Mouse (Mus musculus) hindbrain, embryonic 16.5 days (tissue): ENCODE measurements around the gene Olfr697. TPM values are rescaled to one million over a fixed set of nuclear protein-coding genes. Genes with fewer than 3 reads are reported as not detected.
"Not testable (repeated sequence)": the region's sequence is repeated elsewhere in the genome, so short reads cannot be mapped to it uniquely, and the experiment has no call there.

Experiments
- ATAC-seq: fragments of 200-750 bp; cut with Nextera tagmentation; 2 replicates; pipeline ENCODE4 v1.8.0; 2017; ENCODE audit warnings: moderate TSS enrichment, moderate library complexity
- H3K27ac ChIP-seq: fragments of 300-500 bp; sonication (generic); 2 replicates; pipeline ENCODE4 v1.5.1; 2014; ENCODE audit warnings: low read depth, mild to moderate bottlenecking, control low read depth, low read length, moderate library complexity
- H3K27me3 ChIP-seq: fragments of 300-500 bp; sonication (generic); replicated peaks from 2 replicates; pipeline ENCODE4 v1.6.1; 2014; ENCODE audit warnings: low read length; ENCODE audit not compliant: control insufficient read depth, insufficient read depth
- H3K36me3 ChIP-seq: fragments of 300-500 bp; sonication (generic); 2 replicates; pipeline ENCODE4 v1.6.1; 2014; ENCODE audit warnings: mild to moderate bottlenecking, low read length, moderate library complexity, mixed read lengths; ENCODE audit not compliant: control insufficient read depth, insufficient read depth
- H3K4me1 ChIP-seq: fragments of 300-500 bp; sonication (generic); 2 replicates; pipeline ENCODE4 v1.6.1; 2014; ENCODE audit warnings: low read depth, low read length; ENCODE audit not compliant: control insufficient read depth, insufficient read depth
- H3K4me2 ChIP-seq: fragments of 300-500 bp; sonication (generic); 2 replicates; pipeline ENCODE4 v1.6.1; 2014; ENCODE audit warnings: mild to moderate bottlenecking, low read length, control low read depth, moderate library complexity
- H3K4me3 ChIP-seq: fragments of 300-500 bp; sonication (generic); 2 replicates; pipeline ENCODE4 v1.5.1; 2014; ENCODE audit warnings: mild to moderate bottlenecking, low read length, control low read depth, moderate library complexity
- H3K9ac ChIP-seq: fragments of 300-500 bp; sonication (generic); 2 replicates; pipeline ENCODE4 v1.6.1; 2014; ENCODE audit warnings: low read depth, mild to moderate bottlenecking, control low read depth, low read length, moderate library complexity
- H3K9me3 ChIP-seq: fragments of 300-500 bp; sonication (generic); 2 replicates; pipeline ENCODE4 v1.6.1; 2014; ENCODE audit warnings: mild to moderate bottlenecking, low read length, moderate library complexity; ENCODE audit not compliant: control insufficient read depth
- WGBS: fragments of 180-500 bp; shearing (Covaris S2); extraction: QIAGEN DNeasy Blood & Tissue Kit; methylation state at CpG from one replicate; pipeline ENCODE4 v1.1.7; 2014; 5-methylcytosine and 5-hydroxymethylcytosine counted together
- polyA plus RNA-seq: library from polyadenylated mRNA; unstranded; fragments of >200 nt; fragmentation: Nextera tagmentation; extraction: Ambion mirVana; gene quantifications from 2 replicates; pipeline ENCODE4 v1.2.1, GENCODE M21; 2015

The Olfr697 gene
- polyA plus RNA-seq, result not detected in 2 replicates

DNA sequence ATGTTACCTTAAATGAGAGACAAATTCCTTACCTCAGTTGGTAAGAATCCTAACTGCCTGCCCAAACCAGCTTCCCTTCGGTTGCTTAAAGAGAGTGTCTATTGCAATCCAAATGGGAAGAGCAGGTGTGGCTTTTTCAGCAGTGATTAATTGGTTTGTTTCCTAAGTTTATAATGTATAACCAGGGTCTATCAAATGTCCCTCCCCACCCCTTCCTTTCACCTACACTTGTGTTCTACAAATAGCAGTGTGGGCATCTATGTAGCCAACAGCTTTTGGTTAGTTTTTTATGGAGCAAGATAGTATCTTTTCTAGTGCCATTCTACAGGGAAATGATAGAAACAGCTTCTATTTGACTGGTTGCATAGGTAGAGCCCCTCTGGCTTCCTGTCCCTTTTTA, at the start of gene Olfr697:
Gene Olfr697 (minus strand): TSS at position 101 of the 400 bp plus-strand sequence.
- WGBS, result 86% methylated on average over 1 of the region's 1 CpGs
- no peak within 1 kb of the TSS for H3K4me3 ChIP-seq
- no peak within 1 kb of the TSS for H3K4me2 ChIP-seq
- no peaks in the 10 kb centered on the region for H3K4me1 ChIP-seq
- H3K36me3 ChIP-seq, result no peaks in the 10 kb centered on the region
- no peaks in the 10 kb centered on the region for H3K27me3 ChIP-seq
- no peak within 1 kb of the TSS for H3K27ac ChIP-seq
- ATAC-seq, result no peak
- H3K9ac ChIP-seq, result no peak within 1 kb of the TSS
- H3K9me3 ChIP-seq, result no peaks in the 10 kb centered on the region

DNA sequence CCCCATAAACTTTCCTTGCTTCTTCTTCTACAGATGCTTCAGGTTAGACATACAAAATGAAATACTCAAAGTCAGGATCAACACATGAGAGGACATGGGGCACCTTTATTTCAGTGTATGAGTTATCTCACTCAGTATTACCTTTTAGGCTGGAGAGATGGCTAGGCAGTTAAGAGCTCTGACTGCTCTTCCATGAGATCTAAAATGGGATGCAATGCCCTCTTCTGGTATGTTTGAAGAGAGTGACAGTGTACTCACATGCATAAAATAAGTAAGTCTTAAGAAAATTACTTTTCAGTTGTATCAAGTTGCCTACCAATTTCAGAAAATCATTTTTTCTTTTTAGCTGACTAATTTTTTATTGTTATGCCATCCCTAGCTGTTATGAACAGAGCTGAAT, 46.1 kb upstream of the Olfr697 start:
- Histone ChIP-seq H3K9ac (no peak overlapping the region), H3K4me3 (no peak overlapping the region), H3K4me2 (no peak overlapping the region), H3K4me1 (no peaks in the 10 kb centered on the region), H3K27ac (no peak overlapping the region), H3K36me3 (no peaks in the 10 kb centered on the region), H3K9me3 (no peaks in the 10 kb centered on the region), H3K27me3 (no peaks in the 10 kb centered on the region)
- no peak for ATAC-seq

DNA sequence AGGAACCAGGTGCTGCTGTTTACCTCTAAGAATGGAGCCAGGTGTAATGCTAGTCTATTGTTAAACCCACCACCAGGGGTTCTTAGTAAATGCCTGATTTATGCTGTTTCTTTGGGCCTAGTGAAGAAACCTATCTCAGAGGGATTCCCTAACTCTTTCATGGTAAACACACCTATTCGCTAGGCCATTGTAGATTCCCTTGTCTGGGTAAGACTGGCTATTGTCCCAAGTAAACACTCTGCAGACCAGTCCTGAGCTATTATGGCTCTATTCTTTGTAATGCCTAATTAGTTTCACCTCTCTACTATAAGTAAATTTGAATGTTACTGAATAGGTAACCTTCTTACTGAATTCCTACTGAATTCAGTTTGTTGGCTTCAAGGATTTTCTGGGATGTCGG, 18.8 kb upstream of the Olfr697 start:
- not testable (repeated sequence) for H3K4me2 ChIP-seq, ATAC-seq, H3K4me1 ChIP-seq, H3K27ac ChIP-seq, H3K9me3 ChIP-seq, H3K4me3 ChIP-seq, H3K36me3 ChIP-seq, H3K9ac ChIP-seq, H3K27me3 ChIP-seq
- WGBS, result 98% methylated on average over 2 of the region's 2 CpGs

DNA sequence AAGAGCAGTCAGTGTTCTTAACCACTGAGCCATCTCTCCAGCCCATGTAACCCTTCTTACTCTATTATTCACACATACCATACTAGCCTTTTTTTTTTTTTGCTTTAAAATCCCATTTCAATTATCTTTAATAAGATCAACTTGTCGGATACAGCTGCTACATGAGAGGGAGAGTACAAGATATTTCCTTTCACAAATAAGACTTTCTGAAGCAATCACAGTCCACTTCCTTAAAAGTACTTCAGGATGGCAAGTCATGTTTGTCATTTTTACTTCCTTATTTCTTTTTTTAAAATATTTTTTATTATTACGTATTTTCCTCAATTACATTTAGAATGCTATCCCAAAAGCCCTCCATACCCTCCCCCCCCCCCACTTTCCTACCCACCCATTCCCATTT, 16.6 kb upstream of the Olfr697 start:
- WGBS, result 95% methylated on average over 2 of the region's 2 CpGs
- no peak overlapping the region for H3K4me2 ChIP-seq
- ATAC-seq, result no peak
- H3K4me1 ChIP-seq, result no peaks in the 10 kb centered on the region
- H3K4me3 ChIP-seq, result no peak overlapping the region
- H3K27ac ChIP-seq, result no peak overlapping the region
- no peaks in the 10 kb centered on the region for H3K27me3 ChIP-seq
- H3K9ac ChIP-seq, result no peak overlapping the region
- no peaks in the 10 kb centered on the region for H3K36me3 ChIP-seq
- 0 out of 2 replicates have a peak, but pooled peaks cover 2% of the 10 kb centered on the region for H3K9me3 ChIP-seq

DNA sequence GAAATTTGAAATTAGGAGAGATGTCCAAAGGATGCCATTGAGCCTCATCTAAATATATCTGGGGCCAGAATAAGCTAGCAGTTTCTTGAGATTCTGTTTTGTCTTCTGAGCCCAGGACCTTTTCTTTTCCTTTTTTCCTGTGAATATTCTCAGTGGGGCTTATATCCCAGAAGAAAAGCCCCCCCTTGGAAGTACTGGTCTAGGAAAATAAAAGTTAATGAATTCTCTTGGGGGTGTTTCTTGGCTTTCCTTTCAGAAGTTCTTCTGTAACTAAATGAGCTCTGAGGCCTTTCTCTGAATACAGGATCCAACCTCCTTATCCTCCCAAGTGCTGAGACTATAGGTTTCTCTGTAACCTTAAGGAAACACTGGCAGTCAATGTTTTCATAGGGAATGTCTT, 13.1 kb upstream of the Olfr697 start, which contains the start of gene Olfr698:
Gene Olfr698 (minus strand): TSS at position 101 of the 400 bp plus-strand sequence.
- Histone ChIP-seq H3K4me1 (no peaks in the 10 kb centered on the region), H3K9ac (no peak within 1 kb of the TSS), H3K27me3 (no peaks in the 10 kb centered on the region), H3K4me2 (no peak within 1 kb of the TSS), H3K4me3 (no peak within 1 kb of the TSS), H3K36me3 (no peaks in the 10 kb centered on the region), H3K9me3 (no peaks in the 10 kb centered on the region), H3K27ac (no peak within 1 kb of the TSS)
- no peak for ATAC-seq

DNA sequence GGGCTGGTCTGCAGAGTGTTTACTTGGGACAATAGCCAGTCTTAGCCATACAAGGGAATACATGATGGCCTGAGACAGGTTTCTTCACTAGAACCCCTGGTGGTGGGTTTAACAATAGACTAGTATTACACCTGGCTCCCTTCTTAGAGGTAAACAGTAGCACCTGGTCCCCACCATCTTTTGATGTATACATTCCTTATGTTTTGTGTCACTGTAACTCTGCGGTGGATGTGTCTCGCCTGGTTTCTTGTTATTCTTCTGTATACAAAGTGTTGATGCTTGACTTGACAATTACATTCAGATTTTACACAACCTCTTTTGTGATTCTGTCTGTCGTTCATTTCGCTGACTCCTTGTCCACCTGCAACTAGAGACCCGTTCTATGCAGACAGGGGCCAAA, 3.6 kb upstream of the Olfr697 start:
- no peak overlapping the region for H3K9ac ChIP-seq

DNA sequence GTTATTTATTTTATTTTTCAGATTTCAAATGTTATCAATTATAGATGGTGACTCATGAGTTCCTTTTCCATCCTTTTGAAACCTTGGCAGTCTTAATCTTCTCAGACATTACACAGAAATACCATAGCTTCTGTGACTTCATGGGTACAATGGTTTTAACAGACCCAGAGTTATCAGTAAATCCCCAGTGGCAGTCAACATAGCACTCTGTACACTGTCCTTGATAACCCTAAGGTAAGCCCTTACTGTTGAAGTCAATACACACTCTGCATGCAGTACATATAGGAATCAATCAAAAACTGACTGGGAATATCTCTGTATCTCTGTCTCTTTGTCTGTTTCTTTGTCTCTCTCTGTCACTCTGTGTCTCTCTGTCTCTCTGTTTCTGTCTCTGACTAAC, 5.2 kb downstream of the Olfr697 start:
- Histone ChIP-seq H3K4me2 (no peak overlapping the region), H3K9me3 (no peaks in the 10 kb centered on the region), H3K36me3 (no peaks in the 10 kb centered on the region), H3K4me3 (no peak overlapping the region), H3K4me1 (no peaks in the 10 kb centered on the region), H3K27ac (no peak overlapping the region), H3K27me3 (no peaks in the 10 kb centered on the region), H3K9ac (no peak overlapping the region)
- no peak for ATAC-seq

More for the DNA sequence above, 3.6 kb upstream of the Olfr697 start:
- H3K4me3 ChIP-seq, result no peak overlapping the region
- no peak overlapping the region for H3K27ac ChIP-seq
- WGBS, result 94% methylated on average over 5 of the region's 5 CpGs
- no peaks in the 10 kb centered on the region for H3K9me3 ChIP-seq
- ATAC-seq, result no peak
- H3K4me1 ChIP-seq, result no peaks in the 10 kb centered on the region
- H3K36me3 ChIP-seq, result no peaks in the 10 kb centered on the region
- no peak overlapping the region for H3K4me2 ChIP-seq
- no peaks in the 10 kb centered on the region for H3K27me3 ChIP-seq

DNA sequence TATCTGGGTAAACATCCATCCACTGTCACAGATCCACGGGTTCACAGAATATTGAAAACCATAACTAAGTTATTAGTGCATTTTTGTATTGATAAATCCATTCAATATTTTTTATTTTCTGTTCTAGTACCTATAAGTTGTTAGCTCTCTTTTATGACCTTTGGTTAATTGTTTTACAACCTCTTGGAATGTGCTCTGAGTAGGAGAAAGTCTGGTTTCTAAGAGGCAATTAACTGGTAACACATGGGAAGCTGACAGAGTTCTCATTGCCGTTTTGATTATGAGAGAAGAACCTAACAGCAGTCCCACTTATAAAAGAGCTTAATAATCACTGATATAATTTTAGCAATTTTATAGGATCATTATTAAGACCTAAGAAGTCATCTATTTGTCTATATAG, 8.5 kb downstream of the Olfr697 start:
- no peaks in the 10 kb centered on the region for H3K4me1 ChIP-seq
- no peak for ATAC-seq
- no peak overlapping the region for H3K9ac ChIP-seq
- H3K27me3 ChIP-seq, result no peaks in the 10 kb centered on the region
- H3K4me2 ChIP-seq, result no peak overlapping the region
- H3K27ac ChIP-seq, result no peak overlapping the region
- no peaks in the 10 kb centered on the region for H3K36me3 ChIP-seq
- 73% methylated on average over 2 of the region's 2 CpGs for WGBS
- H3K9me3 ChIP-seq, result no peaks in the 10 kb centered on the region
- H3K4me3 ChIP-seq, result no peak overlapping the region

DNA sequence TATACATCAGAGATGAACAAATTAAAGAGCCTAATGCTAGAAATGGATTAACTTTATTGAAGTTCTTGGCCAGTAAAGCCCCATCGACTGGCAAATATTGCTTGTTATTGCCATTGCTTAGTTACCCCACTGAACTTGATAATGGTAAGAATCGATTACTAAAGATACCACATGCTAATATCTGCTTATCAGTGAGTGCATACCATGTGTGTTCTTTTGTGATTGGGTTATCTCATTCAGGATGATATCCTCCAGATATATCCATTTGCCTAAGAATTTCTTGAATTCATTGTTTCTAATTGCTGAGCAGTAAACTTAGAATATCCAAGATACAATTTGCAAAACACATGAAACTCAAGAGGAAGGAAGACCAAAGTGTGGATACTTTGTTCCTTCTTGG, 16.6 kb downstream of the Olfr697 start:
- H3K9me3 ChIP-seq, H3K27ac ChIP-seq, H3K9ac ChIP-seq, H3K4me1 ChIP-seq, H3K36me3 ChIP-seq, H3K4me3 ChIP-seq, ATAC-seq, H3K27me3 ChIP-seq, H3K4me2 ChIP-seq: not testable (repeated sequence)
- 90% methylated on average over 2 of the region's 2 CpGs for WGBS

DNA sequence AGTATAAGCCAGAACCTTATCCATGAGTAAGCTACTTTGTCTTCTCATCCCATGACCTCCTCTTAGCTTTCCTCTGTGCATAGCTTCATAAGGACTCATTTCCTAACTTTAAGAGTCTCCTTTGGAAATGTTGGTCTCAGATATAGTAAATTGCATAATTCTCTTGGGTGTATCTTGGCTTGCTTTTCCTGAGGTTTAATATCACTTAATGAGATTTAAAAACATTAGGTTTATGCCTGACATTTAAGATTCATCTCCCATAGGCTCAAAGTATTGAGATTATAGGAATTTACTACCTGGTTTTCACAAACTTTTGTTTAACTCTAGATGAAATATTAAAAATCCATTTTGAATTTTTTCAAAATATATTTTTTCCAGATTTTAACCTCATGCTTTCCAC, 25.9 kb downstream of the Olfr697 start, which contains the start of gene Olfr695:
Gene Olfr695 (minus strand): TSS at position 101 of the 400 bp plus-strand sequence.
- Histone ChIP-seq H3K4me3 (no peak within 1 kb of the TSS), H3K27ac (no peak within 1 kb of the TSS), H3K9ac (no peak within 1 kb of the TSS), H3K36me3 (no peaks in the 10 kb centered on the region), H3K27me3 (no peaks in the 10 kb centered on the region), H3K4me2 (no peak within 1 kb of the TSS), H3K9me3 (peaks cover 2% of the 10 kb centered on the region; the same call in 1 of the 2 replicates), H3K4me1 (no peaks in the 10 kb centered on the region)
- ATAC-seq, result no peak
